Mouse (Mus musculus): ENCODE measurements at regions not wholly inside any gene's neighbourhood (a gene's known extent, or its start where the extent isn't known, plus 50 kb on each side); places are given as distances from the start of the nearest gene placed in this dataset.
A peak's percentile ranks its signal among the peaks of the same experiment; 100 is the strongest.

GRCm38 (mm10) chr2:169109044-169109443 lies 153.7 kb upstream of the Zfp64 start:
- DNase-seq = no peak

DNA sequence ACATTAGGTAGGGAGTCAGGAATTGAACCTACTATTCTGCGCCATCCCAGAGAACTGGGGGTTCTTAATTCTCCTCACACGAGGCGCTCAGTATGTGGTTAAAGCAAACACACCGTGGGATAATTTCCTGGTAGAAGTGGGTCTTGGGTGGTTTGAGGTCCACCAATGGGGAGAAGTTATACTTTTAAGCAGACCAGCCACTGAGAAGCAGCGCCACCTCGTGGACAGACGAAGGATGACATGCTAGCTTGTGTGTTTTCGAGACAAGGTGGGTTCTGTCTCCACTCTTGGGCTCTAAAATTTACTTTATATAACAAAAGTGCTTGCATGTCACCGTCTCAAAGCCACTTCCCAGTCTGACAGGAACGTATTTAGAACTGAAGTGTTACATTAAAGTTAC lies 152.7 kb upstream of the Zfp64 start:
- peak; percentile 53 for DNase-seq

DNA sequence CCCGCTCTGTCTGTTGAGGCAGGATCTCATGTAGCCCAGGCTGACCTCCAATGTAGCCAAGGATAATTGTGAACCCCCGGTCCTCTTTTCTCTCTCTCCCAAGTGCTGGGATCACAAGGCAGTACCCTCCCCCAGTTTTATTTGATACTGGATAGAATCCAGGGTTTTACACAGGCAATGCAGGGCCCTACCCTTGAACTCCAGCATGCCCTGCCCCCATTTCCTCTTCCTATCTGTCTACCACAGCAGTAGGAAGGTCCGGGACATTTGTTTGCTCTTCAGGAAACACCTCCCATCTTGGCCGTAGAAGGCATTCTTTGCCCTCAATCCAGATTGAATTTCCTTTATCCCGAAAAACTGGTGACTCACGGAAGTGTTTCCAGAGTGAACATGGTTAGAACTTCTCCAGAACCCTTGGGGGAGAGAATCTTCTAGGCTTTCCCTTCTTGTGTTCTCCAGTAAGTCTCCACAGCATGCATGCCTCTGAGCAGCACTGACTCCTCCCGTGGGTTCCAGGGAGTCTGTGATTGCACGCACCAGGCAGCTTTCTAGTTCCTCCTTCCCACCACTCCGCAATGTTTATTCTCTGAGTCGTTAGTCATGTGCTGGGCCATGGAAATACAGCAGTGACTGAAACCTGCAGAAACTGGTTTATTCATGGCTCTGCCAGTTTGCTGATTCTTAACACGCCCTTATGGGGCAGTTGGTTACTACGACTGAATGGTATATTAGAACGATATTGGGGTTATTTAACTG lies 146.3 kb upstream of the Zfp64 start:
- DNase-seq = no peak

DNA sequence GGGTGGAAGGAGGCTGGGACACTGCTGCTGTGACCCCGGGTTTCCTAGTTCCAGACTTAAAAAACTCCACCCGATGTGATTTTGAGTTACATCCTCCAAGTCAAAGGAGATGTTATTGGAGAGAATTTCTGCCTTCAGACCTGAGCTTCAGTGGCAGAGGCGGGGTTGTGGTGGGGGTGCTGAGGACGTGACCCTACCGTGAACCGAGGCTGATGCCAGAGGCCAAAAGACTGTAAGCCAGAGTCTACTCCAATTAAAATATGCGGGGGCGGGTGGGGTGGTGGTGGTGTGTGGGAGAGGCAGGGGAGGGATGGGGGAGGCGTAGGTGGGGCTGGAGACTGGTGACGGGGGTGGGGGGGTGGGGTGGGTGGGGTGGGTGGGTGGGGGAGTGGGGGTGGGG lies 145.1 kb upstream of the Zfp64 start:
- DNase-seq = no peak

- DNase-seq = no peak
These were observed 144.3 kb upstream of the Zfp64 start for GRCm38 (mm10) chr2:169099678-169100077.

GRCm38 (mm10) chr2:169098591-169098990 lies 143.2 kb upstream of the Zfp64 start:
- DNase-seq = no peak

- no peak for DNase-seq
These were observed 138.8 kb upstream of the Zfp64 start for GRCm38 (mm10) chr2:169094011-169094754.

GRCm38 (mm10) chr2:169090256-169090655 lies 134.9 kb upstream of the Zfp64 start:
- DNase-seq = no peak

DNA sequence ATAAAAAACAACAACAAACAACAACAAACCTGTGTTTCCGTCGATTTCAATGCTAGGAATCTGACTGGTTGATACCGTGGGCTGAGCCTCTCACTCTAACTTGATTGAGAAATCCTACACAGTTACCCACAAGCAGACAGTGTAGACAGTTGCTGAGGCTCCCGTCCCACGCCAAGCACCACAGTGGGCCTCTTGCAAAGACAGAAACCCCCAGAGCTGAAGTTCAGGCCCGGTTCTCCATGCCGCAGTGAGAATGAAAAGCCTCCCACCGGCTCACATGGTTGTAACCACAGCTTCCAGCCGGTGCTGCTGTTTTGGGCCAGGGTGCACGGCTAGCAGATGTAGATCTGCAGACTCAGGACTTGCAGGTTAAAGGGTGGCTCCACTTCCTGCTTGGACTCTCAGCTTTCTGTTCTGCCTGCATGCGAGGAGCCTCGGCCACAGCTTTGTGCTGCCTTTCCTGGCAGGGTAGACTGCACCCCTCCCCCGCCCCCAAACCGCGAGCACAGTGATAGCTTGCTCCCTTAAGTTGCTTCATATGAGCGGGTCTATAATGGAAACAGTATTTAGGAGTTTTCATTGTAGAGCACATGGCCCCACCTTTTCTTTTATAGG lies 133.6 kb upstream of the Zfp64 start:
- DNase-seq = no peak

DNA sequence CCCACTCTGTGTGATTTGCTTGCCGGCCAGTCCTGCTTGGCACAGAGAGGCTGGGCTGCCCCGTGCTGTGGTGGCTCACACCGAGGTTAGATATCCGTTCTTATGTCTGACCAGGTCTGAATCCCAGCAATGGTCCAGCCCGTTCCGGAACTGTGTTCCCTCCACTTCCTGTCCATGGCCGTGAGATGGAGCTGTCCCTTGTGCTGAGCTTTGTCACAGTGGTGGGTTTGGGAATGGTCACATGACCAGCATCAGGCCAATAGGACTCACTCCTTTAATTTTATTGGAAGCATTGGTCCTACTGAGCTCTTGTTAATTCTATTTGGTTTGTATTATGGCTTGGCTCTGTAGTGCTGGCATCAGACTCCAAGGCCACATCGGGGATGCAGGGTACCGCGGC lies 132.9 kb upstream of the Zfp64 start:
- DNase-seq = no peak

GRCm38 (mm10) chr2:169071267-169071666 lies 115.9 kb upstream of the Zfp64 start:
- DNase-seq = no peak

DNA sequence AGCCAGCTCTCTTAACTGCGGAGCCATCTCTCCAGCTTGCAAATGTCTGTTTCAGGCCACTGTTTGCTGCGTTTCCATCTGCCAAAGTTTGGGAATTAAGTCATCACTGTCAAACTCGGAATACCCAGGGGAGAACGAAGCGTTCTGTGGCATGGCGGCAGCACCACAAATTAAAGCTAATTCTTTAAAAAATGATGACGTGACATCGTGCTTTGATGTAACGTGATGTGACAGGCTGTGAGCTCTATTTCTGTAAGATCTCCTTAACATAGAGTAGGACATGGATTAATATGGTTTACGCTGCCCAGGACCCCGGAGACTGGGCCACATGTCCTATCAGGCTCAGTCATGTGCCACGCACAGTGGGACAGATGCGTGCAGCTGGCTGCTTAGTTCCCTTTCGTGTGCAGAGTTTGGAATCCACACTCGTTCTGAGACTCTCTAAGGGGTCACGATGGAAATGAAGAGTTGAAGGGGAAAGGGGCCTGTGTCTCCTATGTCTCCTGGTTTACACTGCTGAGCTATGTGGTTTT lies 109.8 kb upstream of the Zfp64 start:
- no peak for DNase-seq

GRCm38 (mm10) chr2:169061520-169061919 lies 106.1 kb upstream of the Zfp64 start:
- DNase-seq = peak; percentile 90

GRCm38 (mm10) chr2:169060495-169060894 lies 105.1 kb upstream of the Zfp64 start:
- DNase-seq = no peak

GRCm38 (mm10) chr2:169057831-169058230 lies 102.4 kb upstream of the Zfp64 start:
- no peak for DNase-seq

DNA sequence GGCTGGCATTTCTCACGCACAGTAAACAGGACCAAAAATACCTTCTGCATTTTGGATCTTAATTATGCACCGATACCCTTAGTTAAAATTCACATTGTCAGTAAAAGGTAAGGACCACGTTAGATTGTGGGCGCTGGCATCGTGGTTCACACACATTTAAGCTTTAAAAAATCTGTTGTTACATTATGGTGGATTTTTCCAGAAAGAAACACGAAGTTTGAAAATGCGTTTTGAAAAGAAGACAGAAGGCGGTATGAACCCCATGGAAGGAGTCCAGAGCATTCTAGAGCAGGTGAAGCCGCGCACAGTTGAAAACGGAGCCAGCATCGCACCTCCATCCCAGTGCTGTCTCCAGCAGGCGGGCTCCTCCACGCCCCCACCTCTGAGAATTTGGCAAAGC lies 94.6 kb upstream of the Zfp64 start:
- no peak for DNase-seq

DNA sequence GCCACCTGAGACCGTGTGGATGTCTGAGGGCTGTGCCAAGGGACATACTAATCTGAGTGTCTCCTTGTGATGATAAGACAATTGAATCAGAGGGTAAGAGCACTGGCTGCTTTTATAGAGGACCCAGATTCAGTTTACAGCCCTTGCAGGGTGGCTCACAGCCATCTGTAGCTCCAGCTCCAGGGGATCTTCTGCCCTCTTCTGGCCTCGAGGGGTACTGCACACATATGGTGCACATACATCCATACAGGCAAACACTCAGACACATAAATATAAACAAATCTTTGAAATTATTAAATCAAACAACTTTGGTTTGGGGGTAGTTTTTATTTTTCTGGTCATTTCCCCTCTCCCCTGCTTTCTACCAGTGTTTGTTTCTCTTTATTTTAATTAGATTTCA lies 86.4 kb upstream of the Zfp64 start:
- no peak for DNase-seq

DNA sequence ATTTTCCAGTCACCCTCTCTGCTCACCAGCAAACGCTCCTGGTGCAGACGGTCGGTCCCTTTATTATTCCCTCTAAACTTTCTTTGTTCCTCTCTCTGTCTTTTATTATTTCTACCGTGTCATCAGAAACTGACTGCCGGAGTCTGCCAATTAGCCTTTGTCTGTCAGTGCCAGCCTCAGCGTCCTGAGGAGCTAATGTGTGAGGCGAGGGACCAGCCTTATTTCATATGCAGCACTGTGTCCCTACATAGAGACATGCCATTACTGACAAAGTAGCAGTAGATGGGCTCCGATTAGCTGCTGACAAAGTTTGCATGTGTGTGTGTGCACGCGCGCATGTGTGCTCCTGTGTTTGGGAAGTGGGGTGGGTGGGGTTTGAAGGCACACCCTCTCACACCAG lies 82.6 kb upstream of the Zfp64 start:
- no peak for DNase-seq

- DNase-seq = no peak
These were observed 82.1 kb upstream of the Zfp64 start for GRCm38 (mm10) chr2:169037519-169037918.

DNA sequence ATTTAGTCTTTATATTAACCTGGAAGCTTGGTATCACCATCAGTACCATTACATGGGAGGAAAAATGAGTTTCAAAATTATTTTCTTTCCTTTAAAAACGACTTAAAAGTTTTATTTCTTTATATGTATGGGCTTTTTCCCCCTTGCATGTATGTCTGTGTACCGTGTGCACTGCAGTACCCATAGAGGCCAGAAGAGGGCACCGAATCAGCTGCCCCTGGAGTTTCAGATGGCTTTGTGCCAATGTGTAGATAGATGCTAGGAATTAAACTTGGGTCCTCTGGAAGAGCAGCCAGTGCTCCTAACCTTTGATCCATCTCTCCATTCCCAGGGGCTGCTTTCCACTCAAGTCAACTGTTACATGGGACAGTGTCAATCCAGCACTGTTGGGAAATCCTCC lies 79.9 kb upstream of the Zfp64 start:
- DNase-seq = peak; percentile 16

GRCm38 (mm10) chr2:169033997-169034396 lies 78.6 kb upstream of the Zfp64 start:
- DNase-seq = no peak

GRCm38 (mm10) chr2:169033181-169033580 lies 77.8 kb upstream of the Zfp64 start:
- no peak for DNase-seq

- DNase-seq = no peak
These were observed 73.2 kb upstream of the Zfp64 start for GRCm38 (mm10) chr2:169028531-169029114.
